Mouse (Mus musculus) cerebellum, adult 2 months (tissue): Measurements from ENCODE around the gene Skint5. TPM values are rescaled to one million over a fixed set of nuclear protein-coding genes. Genes with fewer than 3 reads are reported as not detected.
"Not testable (repeated sequence)": the region's sequence is repeated elsewhere in the genome, so short reads cannot be mapped to it uniquely, and the experiment has no call there.

Experiments
- DNase-seq, 2 experiments: peaks; one replicate each; pipeline ENCODE4 v3.0.0; 2021
- H3K27ac ChIP-seq: fragments of 200-500 bp; 2 replicates; pipeline ENCODE4 v1.5.1; 2012; ENCODE audit warnings: low read length, control low read depth, inconsistent platforms; ENCODE audit not compliant: insufficient read depth
- H3K27me3 ChIP-seq: fragments of 200-500 bp; 2 replicates; pipeline ENCODE4 v1.6.1; 2012; ENCODE audit warnings: inconsistent platforms, mild to moderate bottlenecking, low read length, moderate library complexity; ENCODE audit not compliant: control insufficient read depth, insufficient read depth
- H3K4me1 ChIP-seq: fragments of 200-500 bp; 2 replicates; pipeline ENCODE4 v1.6.1; 2011; ENCODE audit warnings: low read length; ENCODE audit not compliant: control insufficient read depth, insufficient read depth
- H3K4me3 ChIP-seq: fragments of 200-500 bp; replicated peaks from 2 replicates; pipeline ENCODE3; 2011; ENCODE audit warnings: mild to moderate bottlenecking, low read depth, low read length, control low read depth; ENCODE audit not compliant: insufficient read depth
- CTCF ChIP-seq: fragments of 200-500 bp; IDR thresholded peaks from 2 replicates; pipeline ENCODE4 v1.5.1; 2011; ENCODE audit warnings: low read depth, mild to moderate bottlenecking, control low read depth, low read length, moderate library complexity, borderline replicate concordance; ENCODE audit not compliant: insufficient read depth
- POLR2A ChIP-seq: fragments of 200-500 bp; IDR thresholded peaks from 2 replicates; pipeline ENCODE4 v1.6.1; 2011; ENCODE audit warnings: low read length, control low read depth, borderline replicate concordance; ENCODE audit not compliant: insufficient read depth
- WGBS: fragments of 180-500 bp; shearing (Covaris S2); methylation state at CpG from one replicate; pipeline ENCODE4 v1.1.7; 2018; 5-methylcytosine and 5-hydroxymethylcytosine counted together
- polyA plus RNA-seq: library from polyadenylated mRNA; depleted of rRNA; stranded (reverse); fragments of >200 nt; gene quantifications from 2 replicates; pipeline ENCODE4 v1.2.3, GENCODE M21; 2012; rRNA removed

Gene Skint5
- not detected in 2 replicates for polyA plus RNA-seq

DNA sequence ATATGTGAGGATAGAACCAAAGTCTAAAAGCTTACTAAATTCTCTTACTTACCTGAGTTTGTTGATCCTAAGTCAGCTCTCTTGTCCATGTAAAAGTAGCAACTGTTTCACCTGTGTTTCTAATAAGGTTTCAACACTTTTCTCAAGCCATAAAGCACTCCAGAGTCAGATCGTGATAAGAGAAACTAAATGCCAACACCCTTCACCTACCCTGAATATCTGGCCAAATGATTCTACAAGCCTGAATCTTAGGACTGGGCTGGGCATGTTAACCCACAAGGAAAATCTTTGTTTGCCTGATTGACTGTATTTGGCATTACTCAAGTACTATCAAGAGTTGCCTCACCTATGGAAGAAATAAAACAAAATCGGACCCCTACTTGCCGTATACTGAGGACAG lies at the start of gene Skint5:
Skint5 (minus strand) TSS at position 101 of the 400 bp plus-strand sequence.
- Histone ChIP-seq H3K27me3 (no peaks in the 10 kb centered on the region), H3K27ac (no peak within 1 kb of the TSS), H3K4me3 (no peak within 1 kb of the TSS), H3K4me1 (no peaks in the 10 kb centered on the region)
- no peak for DNase-seq
- TF ChIP-seq POLR2A (no peak), CTCF (no peak)
- WGBS: 89% methylated on average over 3 of the region's 3 CpGs

DNA sequence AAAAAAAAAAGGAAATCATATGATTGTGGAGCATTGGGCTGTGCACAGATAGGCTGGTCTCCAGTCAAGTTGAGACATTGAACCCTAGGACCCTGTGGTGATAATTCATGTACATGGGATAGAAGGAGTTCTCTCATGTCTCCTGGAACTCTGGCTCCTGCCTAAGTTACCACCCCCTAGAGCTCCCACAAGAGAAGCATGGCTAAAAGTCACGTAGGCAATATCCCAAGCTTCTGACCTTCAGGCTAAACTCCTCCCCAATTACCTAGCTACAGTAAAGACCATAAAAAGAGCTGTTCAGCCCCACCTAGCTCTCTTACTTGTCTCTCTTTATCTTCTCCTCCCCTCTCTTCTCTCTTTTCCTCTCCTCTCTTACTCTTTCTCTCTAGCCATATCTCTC lies 42.0 kb downstream of the Skint5 start:
- DNase-seq: no peak
- WGBS: 42% methylated on average over 1 of the region's 1 CpGs

DNA sequence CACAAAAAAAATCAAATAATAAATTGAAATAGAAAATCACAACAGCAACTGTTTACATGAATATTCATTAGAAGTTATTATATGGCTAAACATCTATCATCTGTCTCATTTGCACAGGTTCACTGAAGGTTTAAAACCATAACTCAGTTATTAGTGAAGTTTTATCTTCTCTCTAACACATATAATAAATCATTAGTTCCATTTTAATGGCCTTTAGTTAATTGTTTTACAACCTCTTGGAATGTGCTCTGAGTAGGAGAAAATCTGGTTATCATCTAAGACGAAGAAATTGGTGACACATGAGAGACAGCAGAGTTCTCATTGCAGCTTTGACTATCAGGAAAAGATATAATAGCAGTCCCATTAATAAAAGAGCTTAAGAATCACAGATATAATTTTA lies 235.1 kb downstream of the Skint5 start:
- TF ChIP-seq CTCF (no peak), POLR2A (no peak)
- no peak for DNase-seq
- Histone ChIP-seq H3K27me3 (no peaks in the 10 kb centered on the region), H3K4me3 (no peak overlapping the region), H3K4me1 (no peaks in the 10 kb centered on the region), H3K27ac (no peak overlapping the region)
- WGBS: 54% methylated on average over 1 of the region's 1 CpGs

More for the DNA sequence above, 42.0 kb downstream of the Skint5 start:
- TF ChIP-seq POLR2A (no peak), CTCF (no peak)
- Histone ChIP-seq H3K27me3 (no peaks in the 10 kb centered on the region), H3K4me1 (no peaks in the 10 kb centered on the region), H3K27ac (no peak overlapping the region), H3K4me3 (no peak overlapping the region)

DNA sequence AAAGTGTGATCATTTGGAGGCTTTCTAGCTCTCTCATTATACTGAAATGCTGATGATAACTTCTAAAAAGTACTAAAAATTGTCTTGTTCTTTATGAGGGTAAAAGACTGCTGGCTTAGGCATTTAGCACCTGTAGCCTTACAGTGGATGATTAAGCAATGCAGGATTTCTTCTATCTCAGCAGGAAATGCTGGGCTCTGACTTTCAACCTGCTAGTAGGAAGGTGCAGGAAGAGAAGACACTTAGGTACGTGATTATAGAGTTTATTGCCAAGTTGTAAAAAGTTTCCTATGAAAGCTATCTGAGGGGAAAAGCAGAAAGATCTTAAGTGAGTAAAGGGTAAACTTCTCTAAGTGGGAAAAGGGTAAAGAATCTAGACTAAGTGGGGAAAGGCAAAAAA lies 235.6 kb downstream of the Skint5 start:
- no peaks in the 10 kb centered on the region for H3K4me1 ChIP-seq
- WGBS: 49% methylated on average over 1 of the region's 1 CpGs
- TF ChIP-seq POLR2A: no peak
- no peak for TF ChIP-seq CTCF
- no peak overlapping the region for H3K4me3 ChIP-seq
- no peak for DNase-seq
- H3K27ac ChIP-seq: no peak overlapping the region
- no peaks in the 10 kb centered on the region for H3K27me3 ChIP-seq

DNA sequence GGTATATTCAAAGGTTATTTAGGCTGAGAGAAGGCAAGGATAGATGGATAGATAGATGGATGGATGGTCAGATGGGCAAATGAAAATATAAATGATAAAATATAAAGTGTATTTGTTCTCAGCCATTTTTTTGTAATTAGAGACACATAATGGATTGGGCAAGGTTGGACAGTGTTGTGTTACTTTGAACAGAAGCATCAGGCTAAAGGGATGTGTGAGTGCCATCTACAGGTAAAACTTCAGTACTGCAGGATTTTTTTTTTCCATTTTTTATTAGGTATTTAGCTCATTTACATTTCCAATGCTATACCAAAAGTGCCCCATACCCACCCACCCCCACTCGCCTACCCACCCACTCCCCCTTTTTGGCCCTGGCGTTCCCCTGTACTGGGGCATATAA lies 551.1 kb downstream of the Skint5 start:
- H3K27ac ChIP-seq, DNase-seq, H3K27me3 ChIP-seq, H3K4me3 ChIP-seq, H3K4me1 ChIP-seq: not testable (repeated sequence)
- WGBS: 66% methylated on average over 2 of the region's 2 CpGs

Other genes with a start within 250 kb of the Skint5 start
- not detected in 2 replicates for gene Skint11, start 163.9 kb upstream of the Skint5 start, polyA plus RNA-seq